Mouse (Mus musculus) right cerebral cortex, postnatal 10 days (tissue): ENCODE data around the gene Uevld.
"Not testable (repeated sequence)": the region's sequence is repeated elsewhere in the genome, so short reads cannot be mapped to it uniquely, and the experiment has no call there.

Source experiments
- DNase-seq, 2 experiments: peaks; one replicate each; pipeline ENCODE4 v3.0.0; 2021; ENCODE audit warnings: low spot score in 2 of 2

Gene Uevld

DNA sequence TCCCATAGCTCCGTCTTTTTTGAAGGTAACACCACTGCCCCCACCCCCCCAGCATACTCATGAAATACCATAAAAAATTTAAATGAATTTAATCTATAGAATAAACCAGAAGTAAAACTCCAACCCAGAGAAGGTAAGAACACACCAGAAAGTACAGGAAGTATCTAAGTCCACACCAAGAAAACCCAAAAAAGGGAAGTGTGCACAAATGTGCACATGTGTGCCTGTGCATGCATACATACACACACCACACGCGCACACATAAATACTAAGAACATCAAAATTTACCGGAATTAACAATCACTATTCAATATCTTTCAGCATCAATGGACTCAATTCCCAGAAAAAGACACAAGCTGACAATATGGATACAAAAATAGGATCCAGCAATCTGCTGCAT lies 11.6 kb upstream of the Uevld start:
- DNase-seq: no peak

DNA sequence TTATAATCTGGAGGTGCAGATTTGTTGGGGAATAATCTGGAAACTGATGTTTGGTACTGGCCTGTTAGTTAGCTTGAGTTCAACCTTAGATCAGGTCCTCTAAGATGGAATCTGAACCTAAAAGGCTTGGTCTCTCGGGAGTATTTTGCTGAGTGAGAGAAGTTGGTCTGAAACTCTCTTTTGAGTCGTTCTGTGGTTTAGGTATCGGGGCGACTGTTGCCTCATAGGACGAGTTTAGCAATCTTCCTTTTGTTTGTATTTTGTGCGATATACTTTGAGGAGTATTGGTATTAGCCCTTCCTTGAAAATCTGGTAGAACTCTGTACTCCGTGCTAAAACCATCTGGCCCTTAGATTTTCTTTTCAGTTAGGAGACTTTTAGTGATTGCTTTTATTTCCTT lies 5.7 kb upstream of the Uevld start:
- DNase-seq: no peak

DNA sequence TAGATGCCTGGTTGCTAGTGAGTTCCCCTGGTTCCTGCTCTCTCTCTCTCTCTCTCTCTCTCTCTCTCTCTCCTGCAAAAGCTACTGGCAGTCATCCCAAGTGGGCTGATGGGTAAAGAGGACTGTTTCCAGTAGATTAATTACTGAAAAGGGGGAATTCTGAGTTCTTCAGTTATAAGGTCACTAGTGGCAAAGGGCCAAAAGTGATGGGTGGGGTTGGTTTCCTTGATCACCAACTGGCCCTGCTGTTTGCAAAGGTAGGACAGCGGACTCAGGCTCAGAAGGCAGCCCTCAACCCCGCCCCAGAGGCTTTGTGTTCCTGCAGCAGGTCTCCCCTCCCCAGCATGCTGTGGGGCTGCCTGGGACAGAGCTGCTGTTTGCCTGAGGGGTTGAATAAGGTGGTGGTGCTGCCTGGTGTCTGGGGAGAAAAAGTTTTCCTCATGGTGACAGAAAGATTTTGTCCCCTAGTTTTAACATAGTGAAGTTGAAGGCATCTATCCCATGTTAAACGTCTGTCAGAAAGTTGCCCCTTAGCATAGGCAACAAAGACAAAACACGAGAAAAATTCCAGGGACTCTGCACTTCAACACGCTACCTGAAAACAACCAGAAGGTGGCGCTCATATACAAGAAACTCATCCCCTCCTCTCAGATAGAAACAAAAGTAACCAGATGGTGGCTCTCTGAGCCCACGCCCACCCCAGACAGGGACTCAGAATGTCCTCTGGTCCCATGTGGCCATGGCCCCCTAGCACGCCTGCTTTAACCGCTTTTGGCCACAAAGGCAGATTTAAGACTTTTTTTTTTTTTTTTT lies 4.7 kb upstream of the Uevld start:
- peak; percentile 82 to 83 for DNase-seq

DNA sequence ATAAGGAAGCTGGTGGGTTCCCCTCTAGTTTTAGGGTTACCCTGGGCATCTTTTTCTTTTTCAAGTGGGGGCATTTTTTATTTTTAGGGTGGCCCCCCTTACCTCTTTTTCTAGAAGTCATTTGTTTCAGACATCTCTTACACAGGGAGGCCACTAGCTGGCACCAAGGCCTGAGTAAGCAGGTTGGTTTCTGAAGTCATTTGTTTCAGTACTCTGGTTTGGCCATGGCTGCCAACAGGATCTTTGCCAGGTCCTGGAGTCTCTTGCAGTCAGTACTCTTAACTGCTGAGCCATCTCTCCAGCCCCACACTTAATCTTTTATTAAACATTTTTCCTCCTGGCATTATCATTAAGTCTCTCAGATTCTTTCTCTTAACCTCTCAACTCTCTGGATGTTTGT lies 3.8 kb upstream of the Uevld start:
- no peak for DNase-seq

- DNase-seq: no peak
Observed at GRCm38 (mm10) chr7:46960991-46961390, 2.7 kb upstream of the Uevld start.

DNA sequence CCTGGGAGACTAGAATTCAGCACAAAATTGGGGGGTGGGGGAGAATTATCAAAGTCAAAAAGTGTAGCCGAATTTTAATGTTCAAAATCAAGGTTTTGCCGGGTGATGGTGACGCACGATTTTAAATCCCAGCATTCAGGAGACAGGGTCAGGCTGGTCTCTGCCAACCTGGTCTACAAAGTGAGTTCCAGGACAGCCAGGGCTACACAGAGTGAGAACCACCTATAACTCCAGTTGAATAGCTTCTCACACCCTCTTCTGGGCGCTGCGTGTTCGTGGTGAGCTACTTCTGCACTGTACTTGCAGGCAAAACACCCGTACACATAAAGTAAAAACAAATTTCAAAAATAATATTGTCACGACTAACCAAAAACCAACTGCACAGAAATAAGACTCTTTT lies 526 bp upstream of the Uevld start:
- no peak for DNase-seq

- DNase-seq: no peak
Observed at GRCm38 (mm10) chr7:46935847-46936246, 22.5 kb downstream of the Uevld start.

DNA sequence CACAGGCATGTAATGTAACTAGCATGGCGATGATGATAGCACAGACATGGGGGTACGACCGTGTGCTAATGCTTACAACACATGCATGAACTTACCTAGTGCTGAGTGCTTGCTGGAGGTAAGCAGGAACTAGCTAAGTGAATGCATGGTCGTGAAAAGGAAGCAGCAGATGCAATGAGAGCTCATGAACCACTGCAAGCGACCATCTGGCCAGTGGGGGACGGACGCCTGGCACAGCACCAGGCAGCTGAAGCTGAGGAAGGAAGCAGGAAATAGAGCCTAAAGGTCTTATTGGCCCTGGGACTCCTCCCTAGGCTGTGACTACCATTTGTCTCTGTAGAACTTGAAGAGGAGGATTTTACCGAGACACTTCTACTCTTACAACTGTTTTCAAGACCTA lies 23.5 kb downstream of the Uevld start:
- DNase-seq: no peak

GRCm38 (mm10) chr7:46931370-46931769 lies 27.0 kb downstream of the Uevld start:
- no peak for DNase-seq

DNA sequence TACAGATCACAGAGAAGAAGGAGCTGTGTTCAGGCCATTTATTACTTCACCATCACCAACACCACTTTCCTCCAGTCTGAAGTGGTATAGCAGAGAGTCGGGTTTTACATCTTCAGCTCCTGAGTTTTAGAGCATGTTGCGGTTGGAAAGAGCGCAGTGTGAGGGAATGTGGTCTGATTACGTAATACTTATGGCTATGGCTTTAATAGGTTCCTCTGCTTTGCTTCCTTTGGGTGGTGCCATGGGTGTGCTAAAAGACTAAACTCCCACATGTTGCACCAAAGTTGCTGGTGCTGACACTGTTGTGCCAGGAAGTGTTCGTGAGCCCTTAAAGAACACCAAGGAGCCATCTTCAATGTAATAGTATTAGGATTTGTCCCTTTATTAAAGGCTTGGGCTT lies 30.0 kb downstream of the Uevld start:
- DNase-seq: no peak

GRCm38 (mm10) chr7:46922075-46922474 lies 36.3 kb downstream of the Uevld start:
- DNase-seq: peak in 1 of 2 experiments; percentile 15

DNA sequence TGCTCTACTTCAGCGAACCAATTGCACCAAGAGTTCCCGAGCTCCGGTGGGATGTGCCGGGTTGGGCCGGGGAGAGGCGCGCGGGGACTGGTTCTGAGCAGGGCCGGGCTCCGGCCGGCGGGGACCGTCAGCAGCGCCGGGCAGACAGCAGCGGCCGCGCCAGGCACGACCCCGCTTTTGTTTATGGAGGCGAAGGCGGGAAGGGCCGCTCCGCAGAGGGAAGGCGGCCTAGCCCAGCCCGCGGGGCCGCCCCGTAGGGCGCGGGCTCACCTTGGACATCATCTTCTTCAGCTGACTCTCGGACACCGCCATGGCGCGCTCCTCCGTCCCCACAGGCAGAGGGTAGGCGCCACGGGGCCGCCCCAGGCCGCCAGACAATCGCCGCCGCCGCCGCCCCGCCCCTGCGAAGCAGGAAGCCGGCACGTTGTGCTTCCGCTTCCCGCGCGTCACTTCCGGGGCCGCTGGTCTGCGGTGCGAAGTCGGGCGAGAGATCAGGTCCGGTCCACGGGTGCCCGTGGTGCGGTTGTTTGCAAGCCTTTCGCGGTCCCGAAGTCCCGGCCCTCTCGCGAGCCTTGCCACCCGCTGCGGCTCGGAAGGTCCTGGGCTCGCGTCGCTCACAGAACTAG lies 38.7 kb downstream of the Uevld start, which contains the start of gene Tsg101:
TSS of gene Tsg101 (minus strand) at position 419 of the 626 bp plus-strand sequence.
- peak; percentile 93 for DNase-seq

DNA sequence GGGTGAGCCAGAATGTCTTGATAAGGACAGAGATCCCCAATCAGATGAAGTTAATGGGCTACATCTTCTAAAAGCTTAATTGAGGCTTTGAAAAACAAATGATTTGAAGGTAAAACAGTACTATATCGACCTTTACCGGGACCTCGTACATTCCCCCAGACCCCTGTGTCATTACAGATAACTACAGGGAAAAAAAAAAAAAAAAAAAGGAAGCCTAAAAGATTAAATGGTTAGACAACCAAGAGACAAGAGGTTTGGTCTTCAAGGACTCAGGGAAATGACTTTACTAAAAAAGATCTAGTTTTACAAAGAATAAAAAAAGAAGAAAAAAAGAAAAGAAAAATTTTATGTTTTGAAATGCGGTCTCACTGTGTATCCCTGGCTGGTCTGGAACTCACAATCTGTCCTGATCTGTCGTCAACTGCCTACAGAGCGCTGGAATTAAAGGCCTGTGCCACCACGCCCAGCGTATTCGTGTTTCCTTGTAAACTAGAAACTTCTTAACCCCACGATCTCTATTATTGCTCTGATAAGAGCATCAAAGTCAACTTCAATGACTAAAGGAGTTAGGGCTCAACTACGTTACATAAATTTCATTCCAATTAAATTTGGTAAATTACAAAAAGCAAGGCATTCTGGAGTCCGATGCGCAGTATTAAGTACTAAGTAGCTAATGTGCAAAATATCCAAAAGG lies 39.5 kb downstream of the Uevld start:
- DNase-seq: no peak

DNA sequence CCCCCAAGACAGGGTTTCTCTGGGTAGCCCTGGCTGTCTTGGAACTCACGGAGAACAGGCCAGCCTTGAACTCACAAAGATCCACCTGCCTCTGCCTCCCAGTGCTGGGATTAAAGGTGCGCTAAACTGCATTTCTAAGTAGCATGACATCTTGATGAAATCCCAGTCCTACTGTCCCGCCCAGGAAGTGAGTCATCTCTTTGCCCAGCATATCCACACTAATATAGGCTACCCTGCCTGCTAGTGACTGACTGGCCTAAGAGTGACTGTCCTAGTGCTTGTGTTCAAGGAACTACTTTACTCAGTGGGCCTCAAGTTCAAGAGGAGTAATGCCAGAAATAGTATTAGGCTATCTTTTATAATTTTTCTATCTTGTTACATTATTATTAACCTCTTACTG lies 42.0 kb downstream of the Uevld start:
- peak in 1 of 2 experiments; percentile 20 for DNase-seq

DNA sequence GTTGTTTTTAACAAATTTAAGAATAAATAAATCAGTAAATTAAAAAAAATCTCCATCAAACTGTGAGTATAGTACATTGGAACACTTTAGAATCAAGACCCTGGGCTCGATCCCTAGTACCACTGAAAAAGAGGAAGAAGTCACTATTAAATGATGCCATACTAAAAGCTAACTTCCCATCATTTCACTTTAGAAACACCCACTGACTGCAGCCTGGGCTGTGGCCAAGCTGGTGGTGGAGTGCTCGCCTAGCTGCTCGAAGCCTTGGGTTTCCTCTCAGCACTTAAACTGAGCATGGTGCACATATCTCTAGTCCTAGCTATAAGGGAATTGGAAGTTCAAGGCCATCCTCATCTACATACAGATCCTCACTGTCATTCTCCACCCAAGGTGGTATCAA lies 47.1 kb downstream of the Uevld start:
- DNase-seq: no peak

DNA sequence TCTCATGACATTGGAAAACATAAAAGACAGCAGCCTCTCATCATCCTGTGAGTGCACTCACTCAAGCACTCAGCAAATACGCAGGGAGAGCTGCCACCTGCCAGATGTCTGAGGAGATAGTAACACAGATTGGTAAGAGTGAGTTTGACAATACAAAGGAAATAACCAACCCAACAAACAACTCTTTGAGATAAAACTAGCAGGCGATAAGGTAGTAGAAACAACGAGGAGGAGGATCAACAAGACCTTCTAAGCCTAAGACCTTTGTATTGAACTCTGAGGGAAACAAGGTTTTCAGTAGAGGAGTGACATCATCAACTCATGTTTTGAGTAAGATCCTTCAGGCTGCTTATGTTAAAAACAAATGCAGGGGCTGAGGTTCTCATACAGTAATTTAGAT lies 59.0 kb downstream of the Uevld start:
- DNase-seq: no peak

- DNase-seq: no peak
Observed at GRCm38 (mm10) chr7:46895511-46895910, 62.8 kb downstream of the Uevld start.

DNA sequence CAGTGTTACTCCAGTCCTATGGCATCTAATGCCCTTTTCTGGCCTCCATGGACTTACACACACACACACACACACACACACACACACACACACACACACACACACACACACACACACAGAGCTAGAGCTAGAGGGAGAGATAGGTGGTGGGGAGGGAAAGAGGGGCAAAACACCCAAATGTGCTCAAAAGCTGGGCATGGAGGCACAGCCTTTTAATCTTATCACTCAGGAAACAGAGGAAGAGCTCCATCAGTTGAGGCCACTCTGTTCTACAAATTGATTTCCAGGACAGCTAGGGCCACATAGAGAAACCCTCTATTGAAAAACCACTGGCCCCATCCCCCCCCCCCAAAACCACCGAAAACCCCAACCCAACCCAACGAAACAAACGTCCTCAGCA lies 75.0 kb downstream of the Uevld start:
- DNase-seq: no peak

- not testable (repeated sequence) for DNase-seq
Observed at GRCm38 (mm10) chr7:46881941-46882340, 76.4 kb downstream of the Uevld start.

DNA sequence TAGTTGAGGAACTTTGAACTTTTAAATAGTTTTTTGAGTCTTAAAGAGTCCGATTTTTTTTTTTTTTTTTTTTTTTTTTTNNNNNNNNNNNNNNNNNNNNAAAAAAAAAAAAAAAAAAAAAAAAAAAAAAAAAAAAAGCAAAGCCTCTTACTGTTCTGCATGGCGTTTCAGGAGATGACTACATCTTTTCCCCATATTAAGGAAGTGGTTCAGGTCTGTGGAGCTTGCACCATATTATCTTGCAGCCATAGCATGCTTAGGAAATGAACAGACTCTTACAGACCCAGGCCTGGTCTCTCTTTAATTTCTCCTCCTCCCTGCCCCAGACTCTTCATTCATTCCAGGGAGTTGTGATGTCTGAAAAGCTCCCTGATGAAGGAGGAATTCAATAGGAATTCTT lies 77.3 kb downstream of the Uevld start:
- no peak for DNase-seq

GRCm38 (mm10) chr7:46879851-46880250 lies 78.5 kb downstream of the Uevld start:
- no peak for DNase-seq

GRCm38 (mm10) chr7:46877255-46877654 lies 81.1 kb downstream of the Uevld start:
- no peak for DNase-seq

- no peak for DNase-seq
Observed at GRCm38 (mm10) chr7:46876841-46877240, 81.5 kb downstream of the Uevld start.
